Mouse (Mus musculus) liver, embryonic 14.5 days (tissue): ENCODE measurements around the gene Fmnl3.

Experiments
- CTCF ChIP-seq: IDR thresholded peaks from 2 replicates; pipeline ENCODE4 v1.5.1; 2016; ENCODE audit warnings: antibody characterized with exemption, low read depth, control low read depth
- EP300 ChIP-seq: IDR thresholded peaks from 2 replicates; pipeline ENCODE4 v1.6.1; 2016; ENCODE audit warnings: antibody characterized with exemption, low read depth

GRCm38 (mm10) chr15:99326959-99327358 is 43.3 kb downstream of the Fmnl3 start:
- peak; percentile 75 for TF ChIP-seq CTCF
- TF ChIP-seq EP300 = no peak
